In the genomic region with DNA sequence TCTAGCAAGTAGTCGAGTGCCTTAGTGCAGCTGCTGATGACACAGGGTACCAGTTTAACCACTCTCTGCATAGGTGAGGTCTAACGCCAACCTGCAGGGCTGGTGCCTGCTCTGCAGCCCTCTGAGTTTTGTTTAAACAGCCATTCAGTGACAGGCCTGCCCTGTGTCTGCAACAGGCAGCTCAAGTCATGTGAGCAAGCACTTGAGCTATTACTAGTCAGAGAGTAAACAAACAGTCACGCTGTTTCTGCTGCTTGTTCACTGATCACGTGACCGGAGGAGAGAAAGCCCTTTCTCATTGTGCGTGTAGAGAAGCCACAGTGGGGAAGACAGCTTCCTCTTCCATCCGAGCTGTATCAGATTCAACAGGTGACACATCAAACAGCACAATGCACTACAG, we compare ENCODE assay signal across 10 mouse cellular contexts.
DNase-seq lines count a peak whose midpoint lies in the region; ATAC-seq lines count a peak whose summit lies in the region.
"Had no signal": no experiment of that assay in that cellular context is flagged by ENCODE, and none has a peak within 500 bp of the region (broad histone marks: within the 10 kb centered on the region; RNA-seq: fewer than 3 reads in every experiment).

No protein-coding gene starts in this region.

- no peaks in the 10 kb centered on the region for H3K36me3 ChIP-seq in hindbrain, embryonic 16.5 days (ENCODE audit: control insufficient read depth, insufficient read depth, low read length)
- no peaks in the 10 kb centered on the region for H3K36me3 ChIP-seq in hindbrain, embryonic 10.5 days
- no peaks in the 10 kb centered on the region for H3K36me3 ChIP-seq in limb, embryonic 10.5 days
- H3K36me3 ChIP-seq: heart, embryonic 15.5 days had no signal

- H3K4me2 ChIP-seq in hindbrain, embryonic 16.5 days (ENCODE audit: low read length) = no peak overlapping the region
- H3K4me2 ChIP-seq: heart, embryonic 15.5 days had no signal

- no peak for DNase-seq in hindbrain, embryonic 10.5 days (ENCODE audit: low spot score)
- peak; percentile 7 for DNase-seq in A20 (ENCODE audit: low read depth, low spot score)
- peak; percentile 35 for DNase-seq in lung, postnatal 14 days
- DNase-seq in left cerebral cortex, adult 18-20 months (ENCODE audit: low spot score in 2 of 2) = no peak
- DNase-seq in limb, embryonic 10.5 days (ENCODE audit: low spot score) = no peak
- DNase-seq: spleen, adult 18-20 months had no signal

- no peak overlapping the region for H3K4me3 ChIP-seq in hindbrain, embryonic 16.5 days (ENCODE audit: low read length)
- no peak overlapping the region for H3K4me3 ChIP-seq in hindbrain, embryonic 10.5 days
- no peak overlapping the region for H3K4me3 ChIP-seq in limb, embryonic 10.5 days
- H3K4me3 ChIP-seq: heart, embryonic 15.5 days had no signal

- H3K9me3 ChIP-seq in hindbrain, embryonic 16.5 days (ENCODE audit: control insufficient read depth, low read length) = no peaks in the 10 kb centered on the region
- H3K9me3 ChIP-seq in hindbrain, embryonic 10.5 days = no peaks in the 10 kb centered on the region
- H3K9me3 ChIP-seq in limb, embryonic 10.5 days (replicated peaks) = no peaks in the 10 kb centered on the region
- H3K9me3 ChIP-seq: heart, embryonic 15.5 days had no signal

- no peaks in the 10 kb centered on the region for H3K27me3 ChIP-seq in hindbrain, embryonic 16.5 days (replicated peaks; ENCODE audit: control insufficient read depth, insufficient read depth, low read length)
- no peaks in the 10 kb centered on the region for H3K27me3 ChIP-seq in hindbrain, embryonic 10.5 days (ENCODE audit: insufficient read depth, poor library complexity, severe bottlenecking)
- no peaks in the 10 kb centered on the region for H3K27me3 ChIP-seq in limb, embryonic 10.5 days (ENCODE audit: low read depth, poor library complexity, severe bottlenecking)
- H3K27me3 ChIP-seq: heart, embryonic 15.5 days had no signal

- no peak overlapping the region for H3K9ac ChIP-seq in hindbrain, embryonic 16.5 days (ENCODE audit: low read depth, low read length)
- H3K9ac ChIP-seq: heart, embryonic 15.5 days had no signal

- WGBS in hindbrain, embryonic 16.5 days = 35% methylated on average over 7 of the region's 7 CpGs
- 56% methylated on average over 7 of the region's 7 CpGs for WGBS in hindbrain, embryonic 10.5 days
- WGBS in limb, embryonic 10.5 days = 61% methylated on average over 7 of the region's 7 CpGs

- peaks cover 4% of the 10 kb centered on the region for H3K4me1 ChIP-seq in hindbrain, embryonic 16.5 days (ENCODE audit: control insufficient read depth, insufficient read depth, low read depth, low read length)
- H3K4me1 ChIP-seq in hindbrain, embryonic 10.5 days (replicated peaks) = peaks cover 20% of the 10 kb centered on the region
- peaks cover 6% of the 10 kb centered on the region; the same call in 1 of the 2 replicates for H3K4me1 ChIP-seq in limb, embryonic 10.5 days
- H3K4me1 ChIP-seq: heart, embryonic 15.5 days had no signal

- no peak overlapping the region for H3K27ac ChIP-seq in hindbrain, embryonic 16.5 days (ENCODE audit: low read depth, low read length)
- H3K27ac ChIP-seq in hindbrain, embryonic 10.5 days = no peak overlapping the region
- H3K27ac ChIP-seq in limb, embryonic 10.5 days = no peak overlapping the region
- H3K27ac ChIP-seq: heart, embryonic 15.5 days had no signal

- ATAC-seq in hindbrain, embryonic 16.5 days = peak; percentile 9; the same call in 1 of the 2 replicates
- peak; percentile 59 for ATAC-seq in activated CD4-positive, CD25-positive, alpha-beta regulatory T cell, adult 4 months
- ATAC-seq in cerebellum, adult (ENCODE audit: insufficient number of reproducible peaks, low FRiP score, low TSS enrichment) = no peak

Comparison
In these comparisons a context has a peak if more than half of its experiments do, and no peak if none do; other contexts are left out.
1. DNase-seq: peak in A20 (single experiment) and lung, postnatal 14 days (single experiment); none in hindbrain, embryonic 10.5 days (single experiment), left cerebral cortex, adult 18-20 months (0 of 2) and limb, embryonic 10.5 days (single experiment).